8 mouse cellular contexts compared by ENCODE assay signal in genomic region chr13:109903764-109904510, GRCm38 (mm10).
A peak's percentile ranks its signal among the peaks of the same experiment; 100 is the strongest.
DNase-seq lines count a peak whose midpoint lies in the region; ATAC-seq and TF ChIP-seq lines count a peak whose summit lies in the region.

No protein-coding gene starts in this region.

- TF ChIP-seq CTCF in bone marrow, adult 2 months (IDR thresholded peaks at IDR 0.05; ENCODE audit: control insufficient read depth, insufficient read depth, low read length), result no peak

- H3K27ac ChIP-seq in bone marrow, adult 2 months (ENCODE audit: control insufficient read depth, insufficient read depth, low read depth, low read length, poor library complexity), result no peak overlapping the region
- H3K27ac ChIP-seq in hindbrain, embryonic 15.5 days (replicated peaks), result peak overlapping the region; percentile 81; the same call in 1 of the 2 replicates
- no peak overlapping the region for H3K27ac ChIP-seq in midbrain, embryonic 16.5 days (ENCODE audit: low read length)

- peak overlapping the region; percentile 98 for H3K4me2 ChIP-seq in hindbrain, embryonic 15.5 days
- peak overlapping the region; percentile 98 for H3K4me2 ChIP-seq in midbrain, embryonic 16.5 days (ENCODE audit: low read length)

- 19% methylated on average over 14 of the region's 14 CpGs for WGBS in bone marrow, adult 2 months
- WGBS in hindbrain, embryonic 15.5 days, result 41% methylated on average over 14 of the region's 14 CpGs
- WGBS in midbrain, embryonic 16.5 days, result 43% methylated on average over 14 of the region's 14 CpGs

- TF ChIP-seq POLR2A in bone marrow, adult 2 months (IDR thresholded peaks at IDR 0.05; ENCODE audit: borderline replicate concordance, control insufficient read depth, low read depth, low read length), result no peak

- H3K27me3 ChIP-seq in hindbrain, embryonic 15.5 days, result no peaks in the 10 kb centered on the region
- H3K27me3 ChIP-seq in midbrain, embryonic 16.5 days (ENCODE audit: control insufficient read depth, insufficient read depth, low read depth, low read length), result no peaks in the 10 kb centered on the region

- no peaks in the 10 kb centered on the region; the same call in 1 of the 2 replicates for H3K4me1 ChIP-seq in bone marrow, adult 2 months (ENCODE audit: control insufficient read depth, insufficient read depth, low read length)
- H3K4me1 ChIP-seq in hindbrain, embryonic 15.5 days (replicated peaks), result peaks cover 33% of the 10 kb centered on the region
- peaks cover 25% of the 10 kb centered on the region for H3K4me1 ChIP-seq in midbrain, embryonic 16.5 days (ENCODE audit: control insufficient read depth, insufficient read depth, low read length)

- intact Hi-C loops in left cerebral cortex, postnatal 25 days (cut with DNase I), result loop anchor here (5.0 to 10.0 kb wide), 3 partner anchors 67 to 279 kb away; no protein-coding TSS in a partner anchor

- peak overlapping the region; percentile 68 for H3K9ac ChIP-seq in hindbrain, embryonic 15.5 days
- peak overlapping the region; percentile 85 for H3K9ac ChIP-seq in midbrain, embryonic 16.5 days (ENCODE audit: low read depth, low read length)

- H3K4me3 ChIP-seq in bone marrow, adult 2 months (replicated peaks; ENCODE audit: control insufficient read depth, low read depth, low read length), result peak overlapping the region; percentile 38
- H3K4me3 ChIP-seq in hindbrain, embryonic 15.5 days, result peak overlapping the region; percentile 69
- peak overlapping the region; percentile 86 for H3K4me3 ChIP-seq in midbrain, embryonic 16.5 days (ENCODE audit: low read depth, low read length)

- no peak for ATAC-seq in hindbrain, embryonic 15.5 days (ENCODE audit: low FRiP score, low read depth)
- ATAC-seq in midbrain, embryonic 16.5 days, result no peak

- no peaks in the 10 kb centered on the region for H3K36me3 ChIP-seq in hindbrain, embryonic 15.5 days
- no peaks in the 10 kb centered on the region for H3K36me3 ChIP-seq in midbrain, embryonic 16.5 days (ENCODE audit: control insufficient read depth, insufficient read depth, low read length)

- no peaks in the 10 kb centered on the region for H3K9me3 ChIP-seq in hindbrain, embryonic 15.5 days
- H3K9me3 ChIP-seq in midbrain, embryonic 16.5 days (replicated peaks; ENCODE audit: control insufficient read depth, low read length, poor library complexity, severe bottlenecking), result no peaks in the 10 kb centered on the region

- DNase-seq in heart, adult 11 months, result peak; percentile 75
- no peak for DNase-seq in heart, adult 9 months (ENCODE audit: low spot score in 2 of 2)
- no peak for DNase-seq in Muller cell, postnatal 12 days (ENCODE audit: inconsistent ontology term)
- DNase-seq in right cerebral cortex, adult 2 months (ENCODE audit: low spot score in 2 of 2), result no peak
- no peak for DNase-seq in left cerebral cortex, postnatal 25 days (ENCODE audit: low spot score in 2 of 2)
